Mouse (Mus musculus): ENCODE data around the gene Actl6b. TPM values are rescaled to one million over a fixed set of nuclear protein-coding genes. Genes with fewer than 3 reads are reported as not detected.

The Actl6b gene
- polyA plus RNA-seq (2012; rRNA removed): 0.35 TPM in 1 of 2 replicates, not detected in the other

DNA sequence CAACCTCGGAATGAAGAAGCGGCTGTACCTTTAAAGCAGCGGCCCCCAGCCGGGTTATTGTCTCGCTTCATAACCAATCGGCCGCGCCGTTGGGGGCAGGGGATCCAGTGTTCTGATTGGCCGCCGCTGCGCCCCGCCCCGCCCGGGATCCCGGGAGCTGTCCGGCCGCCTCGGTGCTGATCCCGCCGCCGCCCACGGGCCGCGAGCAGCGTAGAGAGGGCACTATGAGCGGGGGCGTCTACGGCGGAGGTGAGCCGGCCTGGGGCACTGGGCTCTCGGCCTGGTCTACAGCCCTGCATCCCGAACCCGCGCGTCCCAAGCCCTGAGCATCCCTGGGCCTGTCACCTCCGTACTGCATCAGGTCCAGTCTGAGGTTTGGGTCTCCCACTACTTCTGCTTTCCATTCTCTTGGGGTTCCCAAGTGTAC is at the start of gene Actl6b:
Gene Actl6b, plus strand, starts transcription at position 107 of the 427 bp plus-strand sequence.
- DNase-seq (ENCODE audit: low read depth): no peak

DNA sequence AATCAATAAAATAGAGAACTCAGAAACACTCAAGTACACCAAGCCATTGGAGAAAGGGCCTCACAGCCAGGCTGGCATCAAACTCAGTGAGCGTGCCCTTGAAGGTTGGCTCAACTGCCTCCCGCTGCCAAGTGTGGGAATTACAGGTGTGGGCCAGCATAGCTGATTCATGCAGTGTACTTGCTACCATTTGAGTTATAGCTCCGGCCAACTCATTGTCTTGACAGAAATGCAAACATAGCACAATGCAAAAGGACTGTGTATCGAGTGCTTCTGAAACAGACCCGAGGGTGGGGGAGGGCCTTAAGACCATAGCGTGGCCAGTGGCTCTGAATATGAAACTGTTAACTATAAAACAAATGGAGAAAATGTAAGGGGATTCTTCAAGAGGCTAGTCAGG is 49.3 kb upstream of the Actl6b start:
- no peak for DNase-seq (ENCODE audit: low read depth)

DNA sequence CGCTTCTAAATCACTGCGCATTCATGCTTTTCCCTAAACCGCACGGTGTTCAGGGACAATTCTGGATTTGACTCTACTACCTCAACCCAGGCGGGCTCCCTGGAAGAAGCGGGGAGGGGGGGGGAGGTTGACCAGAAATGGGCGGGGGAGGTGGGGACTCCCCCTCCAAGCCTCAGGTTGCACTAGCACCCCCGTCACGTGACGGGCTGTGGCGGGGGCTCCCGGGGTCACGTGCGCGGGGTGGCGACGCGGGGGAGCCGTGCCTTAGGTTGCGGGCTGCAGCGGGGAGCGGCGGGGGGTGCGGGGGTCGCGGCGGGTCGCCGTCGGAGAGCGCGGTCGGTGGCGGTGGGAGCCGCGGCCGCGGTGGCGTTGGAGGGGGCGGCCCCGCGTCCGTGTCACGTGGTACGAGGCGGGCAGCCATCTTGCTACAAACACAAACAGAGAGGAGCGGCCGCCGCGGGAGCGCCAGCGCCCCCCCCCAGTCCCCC is 43.3 kb upstream of the Actl6b start:
- DNase-seq (ENCODE audit: low read depth): no peak

DNA sequence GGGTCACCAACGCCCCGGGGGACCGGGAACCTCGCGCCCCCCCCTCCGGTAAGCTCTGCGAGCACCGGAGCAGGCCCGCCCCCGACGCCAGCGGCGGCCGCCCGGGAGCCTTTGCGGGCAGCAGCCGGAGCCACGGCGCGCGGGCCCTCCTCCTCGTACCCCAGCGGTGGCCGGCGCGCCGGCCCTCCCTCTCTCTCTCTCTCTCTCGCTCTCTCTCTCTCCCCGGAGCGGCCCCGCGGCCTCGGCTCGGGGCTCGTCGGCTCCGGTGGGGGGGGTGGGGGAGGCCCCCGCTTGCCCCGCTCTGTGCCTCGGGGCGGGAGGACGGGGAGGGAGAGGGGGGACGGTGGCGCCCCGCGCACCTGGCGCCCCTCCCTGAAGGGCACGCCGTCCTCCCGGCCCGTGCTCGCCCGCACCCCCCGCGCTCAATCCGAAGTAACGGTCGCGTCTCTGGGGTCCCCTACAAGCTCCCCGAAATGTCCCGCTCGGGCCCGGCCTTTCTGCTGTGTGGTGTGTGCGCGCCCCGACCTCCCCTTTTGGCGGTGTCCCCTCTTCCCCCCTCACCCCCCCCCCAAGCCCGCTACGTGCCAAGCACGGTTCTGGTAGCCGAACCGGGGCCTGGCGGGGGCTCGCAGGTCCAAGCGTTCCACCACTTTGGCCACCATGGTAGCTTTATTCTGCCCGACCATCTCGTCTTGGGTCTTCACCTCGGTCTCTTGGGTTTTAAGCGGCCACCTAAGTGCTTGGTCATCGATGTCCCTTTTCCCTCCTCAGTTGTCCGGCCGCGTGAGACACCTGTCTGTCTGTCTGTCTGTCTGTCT is 42.5 kb upstream of the Actl6b start:
- no peak for DNase-seq (ENCODE audit: low read depth)

DNA sequence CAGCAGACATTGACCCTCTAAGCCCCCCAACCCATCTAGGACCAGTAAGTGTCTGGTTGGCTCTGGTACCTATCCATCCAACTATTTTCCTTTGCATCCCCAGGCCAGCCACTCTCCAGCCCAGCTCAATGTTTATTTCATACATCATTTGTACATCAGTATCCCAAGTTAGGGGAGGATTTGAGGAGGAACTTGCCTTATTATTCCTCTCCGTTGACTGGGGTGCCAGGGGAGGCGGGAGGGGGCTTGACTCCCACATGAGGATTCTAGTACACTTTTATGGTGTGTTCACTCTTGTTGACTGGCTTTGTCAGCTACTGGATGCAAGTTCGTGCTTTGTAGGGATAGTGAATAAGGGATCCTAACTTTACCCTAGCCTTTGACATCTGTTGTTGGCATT is 41.6 kb upstream of the Actl6b start:
- no peak for DNase-seq (ENCODE audit: low read depth)

DNA sequence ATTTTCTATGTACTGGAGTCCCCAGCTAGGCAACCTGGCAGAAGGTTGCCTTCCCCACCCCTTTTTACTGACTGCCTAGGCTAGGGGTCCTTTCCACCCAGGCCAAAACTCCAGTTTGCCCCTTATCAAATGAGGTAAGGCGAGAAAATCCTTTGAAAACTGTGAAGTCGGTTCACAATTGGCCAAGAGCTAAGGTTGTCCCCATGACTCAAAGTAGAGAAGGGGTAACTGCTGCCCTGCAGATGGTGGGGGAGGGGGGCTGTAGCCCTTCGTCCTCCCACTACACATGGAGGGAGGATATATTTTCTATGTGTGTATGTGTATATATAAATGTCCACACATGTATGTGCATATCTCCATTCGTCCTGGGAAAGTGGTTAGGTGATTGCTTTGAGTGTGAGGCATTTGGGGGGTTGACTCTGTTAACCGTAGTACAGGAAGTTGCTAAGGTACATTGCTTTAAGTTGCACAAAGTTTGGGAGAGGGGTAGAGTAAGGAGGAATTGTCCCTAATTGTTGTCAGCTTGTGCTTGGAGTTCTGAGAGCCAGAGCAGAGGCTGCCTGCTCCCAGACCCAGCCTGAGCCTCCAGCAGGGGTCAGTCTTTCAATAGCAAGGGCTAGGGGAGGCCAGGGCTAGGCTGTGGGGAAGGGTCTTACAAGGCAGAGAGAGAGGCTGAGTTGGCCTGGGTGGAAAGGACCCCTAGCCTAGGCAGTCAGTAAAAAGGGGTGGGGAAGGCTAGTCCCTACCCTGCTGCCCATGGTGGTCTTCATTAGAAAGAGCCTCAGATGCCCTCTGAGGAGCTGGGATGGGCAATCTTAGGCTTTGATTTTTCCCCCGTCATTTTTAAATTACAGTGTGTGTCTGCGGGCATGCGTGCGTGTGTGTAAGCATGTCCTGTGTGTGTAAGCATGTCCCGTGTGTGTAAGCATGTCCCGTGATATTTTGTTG is 40.2 kb upstream of the Actl6b start:
- no peak for DNase-seq (ENCODE audit: low read depth)

DNA sequence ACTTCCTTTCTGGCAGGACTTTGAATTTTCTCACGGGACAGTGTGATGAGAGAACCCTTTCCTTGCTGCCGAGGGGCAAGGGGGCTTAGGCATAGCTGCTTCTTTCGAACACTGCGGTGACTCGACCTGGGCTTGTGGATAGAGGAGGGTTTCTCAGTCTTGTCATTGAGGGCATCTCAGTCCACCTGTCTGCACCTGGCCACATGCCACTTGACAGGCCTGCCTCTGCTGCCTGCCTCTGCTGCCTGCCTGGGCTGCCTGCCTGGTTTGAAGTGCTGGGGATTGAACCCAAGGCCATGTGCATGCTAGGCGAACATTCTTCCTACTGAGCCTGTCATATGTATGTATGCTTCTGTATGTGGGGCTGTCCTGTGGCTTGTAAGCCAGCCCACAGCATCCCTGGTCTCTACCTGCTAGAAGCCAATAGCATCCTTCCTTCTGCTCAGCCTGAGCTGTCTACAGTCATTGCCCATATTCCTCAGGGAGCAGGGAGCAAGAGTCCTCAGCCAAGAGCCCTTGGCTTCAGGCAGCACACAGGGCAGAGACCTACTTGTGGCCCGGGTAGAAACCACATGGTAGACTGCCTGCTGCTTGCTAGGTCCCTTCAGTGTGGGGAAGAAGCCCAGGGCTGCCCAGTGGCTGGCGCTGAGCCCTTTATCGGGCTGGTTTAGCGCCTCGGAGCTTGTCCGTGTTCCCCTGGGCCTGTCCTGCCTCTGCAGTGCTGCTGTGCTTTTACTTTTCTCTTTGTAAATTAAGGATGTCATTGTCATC is 39.2 kb upstream of the Actl6b start:
- no peak for DNase-seq (ENCODE audit: low read depth)

DNA sequence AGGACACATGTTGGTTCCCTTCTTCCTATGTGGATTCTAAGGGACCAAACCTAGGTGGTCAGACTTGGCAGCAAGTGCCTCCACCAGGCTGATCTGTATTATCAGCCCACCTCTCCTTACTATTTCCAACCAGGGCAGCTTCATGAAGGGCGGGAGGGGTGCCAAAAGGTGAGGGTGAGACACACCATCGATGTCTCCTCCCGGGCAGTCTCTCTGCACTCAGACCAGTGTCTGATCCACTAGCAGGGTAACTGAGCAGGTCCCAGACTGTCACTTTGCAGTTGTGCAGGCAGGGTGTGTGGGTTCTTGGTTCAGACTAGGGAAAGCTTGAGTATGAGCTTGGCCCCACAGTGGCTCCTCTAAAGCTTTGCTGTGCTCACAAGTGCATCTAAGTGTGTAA is 38.5 kb upstream of the Actl6b start:
- DNase-seq (ENCODE audit: low read depth): no peak

DNA sequence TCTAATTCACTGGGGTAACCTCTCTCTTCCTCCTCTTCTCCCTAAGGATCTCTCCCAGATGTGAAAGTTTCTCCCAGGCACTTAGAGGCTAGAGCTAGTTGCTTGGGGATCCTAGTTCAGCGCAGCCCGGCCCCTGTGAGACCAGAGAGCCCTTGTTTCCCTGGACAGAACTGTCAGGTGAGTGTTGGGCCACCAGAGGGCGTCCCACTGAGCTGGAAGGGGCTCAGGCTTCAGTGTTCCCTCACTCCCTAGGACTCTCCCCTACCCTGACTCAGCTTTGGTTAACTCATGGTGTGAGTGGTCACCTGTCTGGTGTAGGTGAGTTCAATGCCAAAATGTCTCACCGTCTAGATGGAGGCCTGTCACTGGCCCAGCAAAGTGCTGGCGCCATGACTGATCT is 34.9 kb upstream of the Actl6b start, which contains the start of gene Gigyf1:
Gene Gigyf1, plus strand, starts transcription at position 113 of the 400 bp plus-strand sequence.
- DNase-seq (ENCODE audit: low read depth): no peak

DNA sequence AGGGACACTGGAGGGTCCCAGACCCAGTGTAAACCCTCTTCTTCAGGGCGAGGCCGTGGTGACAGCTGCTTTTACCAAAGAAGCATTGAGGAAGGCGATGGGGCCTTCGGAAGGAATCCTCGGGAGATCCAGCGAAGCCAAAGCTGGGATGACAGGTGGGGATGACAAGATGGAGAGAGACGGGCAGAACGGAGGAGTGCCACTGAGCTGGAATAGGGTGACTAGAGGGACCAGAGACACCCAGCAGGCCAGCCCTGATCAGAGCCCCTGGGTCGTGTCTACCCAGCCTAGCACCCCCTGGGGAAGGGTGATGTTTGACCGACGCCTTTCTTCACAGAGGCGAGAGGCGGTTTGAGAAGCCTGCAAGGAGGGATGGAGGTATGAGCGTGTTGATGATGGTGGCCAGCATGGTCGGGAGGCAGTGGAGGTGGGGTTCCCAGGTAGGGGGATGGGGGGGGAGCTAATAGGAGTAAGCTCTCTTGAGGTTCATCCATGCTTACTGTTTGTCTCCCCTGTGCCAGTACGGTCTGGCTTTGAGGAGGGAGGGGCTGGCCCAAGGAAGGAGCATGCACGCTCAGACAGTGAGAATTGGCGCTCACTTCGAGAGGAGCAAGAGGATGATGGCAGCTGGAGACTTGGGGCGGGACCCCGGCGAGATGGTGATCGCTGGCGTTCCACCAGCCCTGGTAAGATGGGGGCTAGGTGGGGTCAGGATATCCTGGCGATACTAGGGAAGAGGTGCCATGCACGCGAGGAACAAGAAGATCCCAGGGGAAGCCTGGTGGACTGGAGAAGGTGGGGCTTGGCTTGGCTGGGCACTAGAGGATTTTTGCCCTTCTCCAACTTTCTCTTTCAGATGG is 33.4 kb upstream of the Actl6b start:
- no peak for DNase-seq (ENCODE audit: low read depth)

DNA sequence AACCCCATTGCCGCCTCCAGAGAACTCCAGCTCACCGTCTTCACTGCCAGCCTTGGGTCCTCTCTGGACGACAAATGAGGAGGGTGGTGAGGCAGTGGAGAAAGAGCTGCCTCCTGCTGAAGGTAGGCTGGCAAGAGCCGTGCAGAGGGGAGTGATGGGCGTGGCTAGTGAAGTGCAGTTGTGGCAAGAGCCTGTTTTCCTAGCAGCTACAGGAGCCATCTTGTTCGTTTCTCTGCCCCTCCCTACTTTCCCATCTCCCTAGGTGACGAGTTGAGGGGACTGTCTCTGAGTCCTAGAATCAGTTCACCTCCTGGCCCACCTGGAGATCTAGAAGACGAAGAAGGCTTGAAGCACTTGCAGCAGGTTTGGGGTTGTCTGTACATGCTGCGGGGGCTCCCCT is 31.5 kb upstream of the Actl6b start:
- DNase-seq (ENCODE audit: low read depth): no peak

DNA sequence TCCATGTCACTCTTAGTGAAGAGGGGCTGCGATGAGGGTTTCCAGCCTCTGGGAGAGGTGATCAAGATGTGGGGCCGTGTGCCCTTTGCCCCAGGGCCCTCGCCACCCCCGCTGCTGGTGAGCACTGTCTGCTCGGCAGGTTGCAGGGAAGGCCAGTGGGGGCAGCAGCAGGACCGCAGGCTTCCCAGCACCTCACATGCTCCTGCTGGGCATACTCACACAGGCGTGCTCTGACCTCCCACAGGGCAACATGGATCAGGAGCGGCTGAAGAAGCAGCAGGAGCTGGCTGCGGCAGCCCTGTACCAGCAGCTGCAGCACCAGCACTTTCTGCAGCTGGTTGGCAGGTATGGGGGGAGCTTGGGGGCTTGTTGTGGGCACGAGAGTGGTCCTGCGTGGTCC is 30.6 kb upstream of the Actl6b start:
- no peak for DNase-seq (ENCODE audit: low read depth)

DNA sequence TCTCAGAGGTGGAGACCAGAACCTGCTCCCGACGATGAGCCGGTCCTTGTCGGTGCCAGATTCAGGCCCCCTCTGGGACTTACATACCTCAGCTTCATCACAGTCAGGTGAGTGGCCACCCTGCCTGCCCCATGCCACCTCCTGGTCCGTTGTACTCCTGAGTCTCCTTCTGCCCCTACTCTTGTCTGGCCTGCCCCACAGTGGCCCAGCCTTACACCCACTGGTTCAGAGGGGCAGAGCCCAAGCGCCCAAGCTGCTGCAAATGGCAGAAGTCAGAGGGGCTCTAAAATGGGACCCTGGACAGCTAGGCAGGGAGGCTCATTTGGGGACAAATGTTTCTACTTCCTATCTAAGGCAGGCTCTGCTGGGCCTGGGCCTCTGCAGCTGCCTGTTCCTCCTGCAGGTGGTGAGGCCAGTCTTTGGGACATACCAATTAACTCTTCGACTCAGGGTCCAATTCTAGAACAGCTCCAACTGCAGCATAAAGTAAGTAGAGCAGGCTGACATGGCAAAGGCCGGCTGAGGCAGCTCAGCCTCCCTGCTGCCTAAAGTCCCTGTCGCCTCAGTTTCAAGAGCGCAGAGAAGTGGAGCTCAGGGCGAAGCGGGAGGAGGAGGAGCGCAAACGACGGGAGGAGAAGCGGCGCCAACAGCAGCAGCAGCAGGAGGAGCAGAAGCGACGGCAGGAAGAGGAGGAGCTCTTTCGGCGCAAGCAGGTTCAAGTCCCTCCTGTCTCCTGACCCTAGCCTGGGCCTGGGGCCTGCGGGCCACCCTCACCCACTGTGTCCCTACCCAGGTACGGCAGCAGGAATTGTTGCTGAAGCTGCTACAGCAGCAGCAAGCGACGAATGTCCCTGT is 29.7 kb upstream of the Actl6b start:
- no peak for DNase-seq (ENCODE audit: low read depth)

DNA sequence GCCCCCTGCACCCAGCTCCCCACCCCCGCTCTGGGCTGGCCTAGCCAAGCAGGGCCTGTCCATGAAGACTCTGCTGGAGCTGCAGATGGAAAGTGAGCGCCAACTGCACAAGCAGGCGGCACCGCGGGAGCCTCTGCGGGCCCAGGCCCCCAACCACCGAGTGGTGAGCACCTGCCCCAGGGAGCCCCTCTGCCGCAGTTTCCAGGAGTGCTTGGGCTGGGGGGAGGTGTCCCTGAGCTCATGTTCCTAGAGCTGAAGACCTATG is 29.1 kb upstream of the Actl6b start:
- DNase-seq (ENCODE audit: low read depth): no peak

DNA sequence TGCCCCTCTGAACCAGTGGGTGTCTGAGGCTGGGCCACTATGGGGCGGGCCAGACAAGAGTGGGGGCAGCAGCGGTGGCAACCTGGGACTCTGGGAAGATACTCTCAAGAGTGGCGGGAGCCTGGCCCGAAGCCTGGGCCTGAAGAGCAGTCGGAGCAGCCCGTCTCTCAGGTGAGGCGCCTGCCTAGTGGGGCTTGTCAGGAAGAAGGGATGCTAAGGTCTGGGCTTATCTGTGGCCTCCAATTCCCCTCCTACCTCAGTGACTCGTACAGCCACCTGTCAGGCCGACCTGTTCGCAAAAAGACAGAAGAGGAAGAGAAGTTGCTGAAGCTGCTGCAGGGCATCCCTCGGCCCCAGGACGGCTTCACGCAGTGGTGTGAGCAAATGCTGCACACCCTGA is 28.6 kb upstream of the Actl6b start:
- no peak for DNase-seq (ENCODE audit: low read depth)

DNA sequence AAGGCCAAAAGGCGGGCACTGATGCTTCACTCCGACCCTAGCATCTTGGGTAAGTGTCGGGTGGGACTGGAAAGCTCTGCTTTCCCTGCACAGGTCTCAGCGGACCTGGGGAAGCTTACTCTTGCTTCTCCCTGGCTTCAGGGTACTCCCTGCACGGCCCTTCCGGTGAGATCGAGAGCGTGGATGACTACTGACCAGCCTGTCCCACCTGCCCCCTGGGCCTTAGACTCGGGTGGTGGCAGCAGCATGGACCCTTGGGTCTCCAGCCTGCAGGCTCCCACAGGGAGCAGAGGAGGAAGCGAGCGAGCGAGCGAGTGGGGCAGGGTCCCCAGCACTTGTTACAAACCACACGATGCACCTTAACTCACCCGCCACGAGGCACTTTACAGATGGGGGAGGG is 27.8 kb upstream of the Actl6b start:
- no peak for DNase-seq (ENCODE audit: low read depth)

DNA sequence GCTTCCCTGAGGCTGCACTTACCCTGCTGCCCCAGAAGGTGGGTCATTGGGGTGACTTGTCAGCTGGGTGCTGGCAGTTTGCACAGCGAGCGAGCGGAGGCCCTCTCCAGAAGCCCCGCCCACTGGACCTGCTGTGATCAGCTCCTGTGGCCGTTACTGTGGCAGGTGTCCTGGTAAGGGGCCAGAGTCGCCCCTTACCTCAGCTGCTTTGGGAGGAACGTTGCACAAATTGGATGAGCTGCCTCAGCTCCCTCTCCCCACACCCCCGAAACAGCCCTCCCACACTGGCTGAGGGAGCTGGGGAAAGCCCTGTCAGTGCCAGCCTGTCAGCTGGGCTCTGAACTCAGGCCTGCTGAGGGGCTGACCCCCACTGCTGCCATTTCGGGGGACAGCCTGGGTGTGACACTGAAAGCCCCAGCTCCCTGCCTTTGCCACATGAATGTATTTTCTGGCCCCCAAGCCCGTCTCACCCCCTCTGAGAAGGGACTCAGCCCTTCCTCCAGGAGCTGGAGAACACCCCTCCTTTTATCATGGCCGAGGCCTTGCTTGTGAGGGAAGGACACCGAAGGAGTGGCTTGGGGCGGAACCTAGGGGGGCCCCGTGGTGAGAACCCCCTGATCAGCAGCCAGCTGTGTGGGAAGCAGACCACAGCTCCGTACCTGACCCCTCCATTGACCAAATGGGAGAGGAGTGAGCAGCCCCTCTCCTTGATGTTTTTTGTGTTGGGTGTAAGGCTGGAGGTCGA is 27.0 kb upstream of the Actl6b start:
- DNase-seq (ENCODE audit: low read depth): no peak

DNA sequence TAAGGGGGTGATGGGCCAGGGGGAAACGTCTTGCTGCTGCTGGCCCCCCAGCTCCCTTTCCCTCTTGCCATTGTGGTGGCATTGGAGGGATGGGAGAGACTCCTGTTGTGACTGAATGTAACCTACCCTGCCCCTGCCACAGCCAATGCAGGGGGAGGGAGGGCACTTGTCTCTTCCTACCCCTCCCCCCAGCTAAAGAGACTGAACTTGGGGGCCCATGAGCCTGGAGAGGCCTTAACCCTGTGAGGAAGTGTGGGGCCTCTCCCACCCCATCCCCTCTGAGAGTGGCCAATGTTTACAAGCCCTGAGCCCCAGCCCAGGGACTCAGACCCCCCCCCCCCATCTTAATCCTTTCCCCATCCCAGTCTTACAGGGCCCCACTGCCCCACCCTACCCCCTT is 25.9 kb upstream of the Actl6b start:
- no peak for DNase-seq (ENCODE audit: low read depth)

DNA sequence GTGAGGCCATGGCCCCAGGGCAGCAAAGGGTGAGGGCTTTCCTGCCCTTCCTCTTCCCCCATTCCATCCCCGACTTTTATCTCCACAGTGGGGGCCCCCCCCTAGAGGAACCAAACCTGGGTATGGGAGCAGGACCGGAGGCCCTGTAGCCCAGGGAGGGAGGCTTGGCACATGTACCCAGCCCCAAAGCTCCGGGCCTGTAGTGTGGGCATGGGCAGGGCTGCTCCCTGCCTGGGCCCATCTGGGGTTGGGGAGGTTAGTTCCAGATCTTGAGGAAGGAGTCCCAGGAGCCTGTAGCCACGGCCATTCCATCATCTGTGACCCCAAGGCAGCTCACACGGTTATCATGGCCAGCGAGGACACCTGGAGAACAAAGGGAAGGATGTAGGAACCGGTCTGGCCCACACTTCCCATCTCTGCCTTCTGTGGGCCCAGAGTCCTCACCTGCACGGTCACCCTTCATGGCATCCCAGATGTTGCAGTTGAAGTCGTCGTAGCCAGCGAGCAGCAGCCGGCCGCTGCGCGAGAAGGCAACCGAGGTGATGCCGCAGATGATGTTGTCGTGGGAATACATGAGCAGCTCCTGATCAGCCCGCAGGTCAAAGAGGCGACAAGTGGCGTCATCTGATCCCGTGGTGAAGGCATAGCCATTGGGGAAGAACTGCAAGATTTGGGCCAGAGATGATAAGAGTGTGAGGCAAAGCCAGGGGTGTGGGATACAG is 24.9 kb upstream of the Actl6b start:
- no peak for DNase-seq (ENCODE audit: low read depth)
